Mouse (Mus musculus) left cerebral cortex, postnatal 10 days (tissue): ENCODE data around the gene Mprip. TPM values are rescaled to one million over a fixed set of nuclear protein-coding genes. Genes with fewer than 3 reads are reported as not detected.
"Not testable (repeated sequence)": the region's sequence is repeated elsewhere in the genome, so short reads cannot be mapped to it uniquely, and the experiment has no call there.

Experiments used
- DNase-seq, 2 experiments: peaks; one replicate each; pipeline ENCODE4 v3.0.0; 2021 to 2022; ENCODE audit warnings: low spot score in 2 of 2, mixed read lengths in 1 of 2; ENCODE audit errors: extremely low spot score in 1 of 2
- intact Hi-C: fragments of 180-260 bp; cut with DNase I; formaldehyde crosslinking; loops from one replicate; pipeline ENCODE4 v1.15.1; 2025
- total RNA-seq, 2 experiments: library from RNA; stranded (reverse); gene quantifications; 2 replicates each; pipeline ENCODE4 v1.2.3; 2021

The Mprip gene
- total RNA-seq = 100 to 1,000 TPM; 239 to 247 TPM

GRCm38 (mm10) chr11:59661005-59661404 lies at the start of gene Mprip:
Gene Mprip, plus strand, starts transcription at chr11:59661305.
- intact Hi-C loops = loop anchor here (5.0 kb wide), 1 partner anchor 71 kb away; no protein-coding TSS in a partner anchor
- DNase-seq = no peak

- no peak for DNase-seq
- intact Hi-C loops = no loop called here
Measured at GRCm38 (mm10) chr11:59611646-59612045, 49.5 kb upstream of the Mprip start.

GRCm38 (mm10) chr11:59614120-59614519 lies 47.0 kb upstream of the Mprip start:
- peak; percentile 16 to 51 for DNase-seq
- intact Hi-C loops = loop anchor here (2.0 kb wide), 1 partner anchor 87 kb away; the partner anchor contains the start of gene Zkscan17

DNA sequence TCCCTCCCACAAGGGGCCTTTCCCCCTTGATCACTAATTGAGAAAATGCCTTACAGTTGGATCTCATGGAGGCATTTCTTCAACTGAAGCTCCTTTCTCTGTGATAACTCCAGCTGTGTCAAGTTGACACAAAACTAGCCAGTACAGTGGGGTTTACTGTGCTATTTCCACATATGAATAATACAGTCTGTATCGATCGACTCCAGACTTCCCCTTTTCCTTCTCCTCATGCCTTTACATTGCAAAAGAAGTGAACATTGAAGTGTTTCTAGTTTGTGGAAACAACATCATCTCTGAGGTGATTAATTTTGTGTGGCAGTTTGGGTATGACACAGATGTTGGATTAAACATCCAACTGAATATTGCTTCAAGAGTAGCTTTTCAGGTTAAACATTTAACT lies 44.1 kb upstream of the Mprip start:
- intact Hi-C loops, DNase-seq: not testable (repeated sequence)

- DNase-seq = no peak
- intact Hi-C loops = no loop called here
Measured at GRCm38 (mm10) chr11:59622214-59622613, 38.9 kb upstream of the Mprip start.

DNA sequence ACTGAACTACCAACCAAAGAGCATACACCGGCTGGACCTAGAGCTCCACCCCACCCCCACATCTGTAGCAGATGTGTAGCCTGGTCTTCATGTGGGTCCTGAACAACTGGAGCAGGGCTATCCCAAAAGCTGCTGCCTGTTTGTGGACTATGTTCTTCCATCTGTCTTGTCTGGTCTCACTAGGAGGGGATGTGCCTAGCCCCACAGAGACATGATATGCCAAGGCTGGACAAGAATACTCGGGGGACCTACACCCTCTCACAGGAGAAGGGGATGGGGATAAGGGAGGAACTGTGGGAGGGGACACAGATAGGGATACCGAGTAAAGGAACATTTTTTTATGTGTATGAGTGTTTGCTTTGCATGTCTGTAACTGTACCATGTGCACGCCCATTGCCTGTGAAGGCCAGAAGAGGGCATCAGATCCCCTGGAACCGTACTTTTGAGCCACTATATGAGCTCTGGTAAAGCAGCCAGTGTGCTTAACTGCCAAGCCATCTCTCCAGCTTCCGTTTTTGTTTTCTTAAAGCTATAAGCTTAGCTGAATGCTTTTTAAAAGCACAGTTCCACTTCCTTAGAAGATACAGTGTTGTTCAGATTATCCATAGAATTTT lies 37.0 kb upstream of the Mprip start:
- peak; percentile 51 to 61 for DNase-seq
- intact Hi-C loops = no loop called here

DNA sequence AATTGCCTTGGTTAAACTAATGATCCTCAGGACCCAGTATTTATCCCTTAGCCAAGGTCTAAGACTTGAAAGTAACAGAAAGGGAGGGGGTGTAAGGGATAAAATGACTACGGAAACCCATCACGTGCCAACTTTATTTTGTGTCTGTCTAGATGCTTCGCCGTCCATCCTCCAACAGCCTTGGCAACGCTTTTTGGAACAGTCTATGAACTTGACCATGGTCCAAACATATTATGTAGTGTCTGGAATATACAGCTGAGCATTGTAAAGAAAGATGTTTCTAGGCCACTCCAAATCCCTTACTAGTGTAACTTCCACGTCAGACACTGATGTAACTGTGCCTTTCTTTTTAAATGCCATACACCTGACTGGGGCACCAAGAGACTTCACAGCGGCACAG lies 34.9 kb upstream of the Mprip start:
- no peak for DNase-seq
- intact Hi-C loops = loop anchor here (2.0 kb wide), 1 partner anchor 121 kb away; no protein-coding TSS in a partner anchor

GRCm38 (mm10) chr11:59628177-59628576 lies 32.9 kb upstream of the Mprip start:
- intact Hi-C loops = no loop called here
- no peak for DNase-seq

DNA sequence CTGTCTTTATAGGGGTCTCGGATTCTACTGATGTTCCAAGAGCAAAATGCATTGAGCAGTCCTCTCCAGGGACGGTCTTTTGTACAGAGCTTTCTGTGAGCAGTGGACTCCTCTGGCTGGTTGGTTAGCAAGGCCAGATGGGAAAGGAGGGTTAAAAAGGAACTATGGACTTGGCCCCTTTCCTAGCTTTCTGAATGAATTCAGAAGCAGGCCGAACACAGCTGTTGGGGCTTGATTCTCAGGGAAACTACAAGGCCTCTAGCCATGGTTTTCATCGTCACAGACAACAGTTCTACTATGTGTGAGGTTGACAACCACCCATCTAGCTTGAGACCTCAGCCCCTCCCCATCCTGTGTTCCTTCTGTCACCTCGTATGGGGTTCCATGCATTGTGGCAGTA lies 31.2 kb upstream of the Mprip start:
- no peak for DNase-seq
- intact Hi-C loops = no loop called here

- DNase-seq = no peak
- intact Hi-C loops = no loop called here
Measured at GRCm38 (mm10) chr11:59631980-59632379, 29.1 kb upstream of the Mprip start.

DNA sequence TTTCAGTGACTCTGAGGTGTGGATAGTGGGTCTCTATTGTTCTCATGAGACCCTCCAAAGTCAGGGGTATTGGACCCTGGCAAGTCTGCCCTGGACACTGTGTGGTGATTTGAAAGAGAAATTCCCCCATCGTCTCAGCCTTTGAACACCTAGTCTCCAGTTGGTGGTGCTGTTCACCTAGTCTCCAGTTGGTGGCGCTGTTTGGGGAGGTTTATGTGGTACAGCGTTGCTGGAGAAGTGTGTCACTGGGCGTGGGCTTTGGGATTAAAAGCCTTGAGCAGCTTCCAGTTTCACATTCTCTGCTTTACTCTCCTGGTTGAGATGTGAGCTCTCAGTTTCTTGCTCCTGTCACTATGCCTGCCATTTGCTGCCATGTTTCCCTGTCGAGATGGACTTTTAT lies 28.1 kb upstream of the Mprip start:
- peak in 1 of 2 experiments; percentile 67 for DNase-seq
- intact Hi-C loops = no loop called here

DNA sequence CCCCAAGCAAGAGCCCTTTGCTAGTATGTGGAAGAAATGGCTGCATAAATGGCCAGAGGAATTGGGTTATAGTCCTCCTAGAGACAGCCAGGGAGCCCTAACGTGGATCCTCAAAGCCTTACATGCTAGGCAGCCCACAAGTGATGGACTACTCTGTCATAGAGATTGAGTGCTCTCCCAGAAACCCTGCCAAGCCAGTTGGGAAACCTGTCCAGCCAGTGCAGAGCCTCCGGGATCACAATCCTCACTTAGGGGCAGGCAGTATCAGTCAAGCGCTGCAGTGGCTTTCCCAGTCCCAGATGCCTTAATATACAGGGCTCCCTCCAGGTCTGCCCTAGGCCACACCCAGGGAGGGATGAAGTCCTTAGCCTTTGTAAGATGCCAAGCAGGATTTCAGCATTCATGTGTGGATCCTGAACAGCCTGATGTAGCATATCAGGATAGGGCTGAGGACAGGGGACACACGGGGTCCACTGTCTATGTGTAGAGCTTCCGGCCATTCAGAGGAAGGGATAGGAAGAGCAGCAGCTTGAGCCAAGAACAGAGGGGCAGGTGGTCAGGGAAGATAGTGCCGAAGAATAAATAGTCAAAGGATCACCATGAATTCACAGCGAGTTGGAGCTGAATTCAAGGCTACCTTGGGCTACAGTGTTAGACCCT lies 27.0 kb upstream of the Mprip start:
- DNase-seq = no peak
- intact Hi-C loops = no loop called here

DNA sequence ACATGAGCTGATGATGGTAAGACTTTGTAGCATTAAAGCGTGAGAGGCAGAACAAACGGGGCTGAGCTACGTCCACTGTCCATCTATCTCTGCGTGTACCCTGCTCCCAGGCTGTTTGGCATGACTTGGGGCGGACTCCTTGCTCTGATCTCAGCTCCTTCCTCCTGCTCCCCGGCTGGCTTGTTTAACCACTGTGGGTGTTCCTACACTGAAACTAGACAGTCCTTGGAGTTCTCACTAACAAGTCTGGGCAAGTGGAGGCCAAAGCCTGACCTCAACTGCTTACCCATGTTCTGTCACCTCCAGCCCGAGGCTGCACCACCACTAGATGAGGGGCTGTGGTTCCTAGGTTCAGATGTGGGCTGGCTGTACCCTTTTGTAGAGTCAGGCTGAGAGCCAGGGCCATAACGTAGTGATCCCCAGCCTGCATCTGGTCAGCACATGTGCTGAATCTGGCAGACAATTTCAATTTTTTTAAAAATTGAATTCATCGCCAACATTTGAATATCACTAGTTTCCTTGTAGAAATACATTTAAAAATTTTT lies 25.8 kb upstream of the Mprip start:
- intact Hi-C loops = no loop called here
- no peak for DNase-seq

GRCm38 (mm10) chr11:59635821-59636694 lies 25.0 kb upstream of the Mprip start:
- no peak for DNase-seq
- intact Hi-C loops = no loop called here

GRCm38 (mm10) chr11:59636695-59637414 lies 24.2 kb upstream of the Mprip start:
- intact Hi-C loops = no loop called here
- no peak for DNase-seq

- no peak for DNase-seq
- intact Hi-C loops = no loop called here
Measured at GRCm38 (mm10) chr11:59639957-59640643, 21.0 kb upstream of the Mprip start.

GRCm38 (mm10) chr11:59641227-59641626 lies 19.9 kb upstream of the Mprip start:
- intact Hi-C loops = no loop called here
- DNase-seq = no peak

DNA sequence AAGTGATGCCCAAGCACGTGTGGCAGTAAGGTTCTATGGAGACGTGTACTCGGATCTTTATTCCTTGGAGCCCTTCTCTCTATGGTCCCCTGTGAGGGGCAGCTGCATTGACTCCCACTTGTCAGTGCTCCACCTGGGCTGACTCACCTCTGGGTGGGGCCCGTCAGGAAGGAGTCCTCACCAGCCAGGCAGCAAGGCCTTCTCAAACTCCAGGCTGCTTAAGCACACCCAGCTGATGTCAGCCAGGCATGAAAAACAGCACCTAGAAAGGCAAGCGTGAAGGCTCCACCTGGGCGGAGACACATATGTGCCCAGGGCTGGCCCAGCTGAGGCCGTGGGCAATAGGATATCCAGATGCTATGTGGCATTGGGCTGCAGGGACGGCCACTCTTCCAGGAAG lies 18.7 kb upstream of the Mprip start:
- intact Hi-C loops = no loop called here

More for the DNA sequence above, 18.7 kb upstream of the Mprip start:
- DNase-seq = no peak
